Mouse (Mus musculus): ENCODE results near the gene Cldn15. TPM values are rescaled to one million over a fixed set of nuclear protein-coding genes. Genes with fewer than 3 reads are reported as not detected.
A peak's percentile ranks its signal among the peaks of the same experiment; 100 is the strongest.

Gene Cldn15
- polyA plus RNA-seq, 1 experiment from 2014 or later, result 10.5 TPM

- no peak for TF ChIP-seq CTCF (IDR thresholded peaks at IDR 0.05)
- no peak for TF ChIP-seq EP300 (IDR thresholded peaks at IDR 0.05)
- Histone ChIP-seq H3K4me2 (replicated peaks; ENCODE audit: low read depth, low read length) (no peak overlapping the region), H3K4me1 (ENCODE audit: insufficient read depth, low read depth, low read length) (no peaks in the 10 kb centered on the region), H3K4me3 (ENCODE audit: low read depth, low read length) (no peak overlapping the region), H3K36me3 (ENCODE audit: insufficient read depth, low read length) (no peaks in the 10 kb centered on the region), H3K9me3 (ENCODE audit: low read length) (no peaks in the 10 kb centered on the region), H3K27me3 (replicated peaks; ENCODE audit: insufficient read depth, low read length) (peaks cover 17% of the 10 kb centered on the region), H3K9ac (replicated peaks; ENCODE audit: low read depth) (no peak overlapping the region), H3K27ac (ENCODE audit: low read length) (no peak overlapping the region)
- ATAC-seq (no peak), DNase-seq (ENCODE audit: low spot score) (no peak)
- WGBS, result 45% methylated on average over 3 of the region's 3 CpGs
These were observed 57.9 kb downstream of the Cldn15 start for GRCm38 (mm10) chr5:137024318-137024717.

GRCm38 (mm10) chr5:137025132-137025531 is 58.7 kb downstream of the Cldn15 start:
- peak; percentile 58; the same call in 1 of the 2 replicates for ATAC-seq
- no peak overlapping the region for H3K9ac ChIP-seq (replicated peaks; ENCODE audit: low read depth)
- no peak for TF ChIP-seq EP300 (IDR thresholded peaks at IDR 0.05)
- peak; percentile 99 for TF ChIP-seq CTCF (IDR thresholded peaks at IDR 0.05)
- no peaks in the 10 kb centered on the region for H3K36me3 ChIP-seq (ENCODE audit: insufficient read depth, low read length)
- H3K27me3 ChIP-seq (replicated peaks; ENCODE audit: insufficient read depth, low read length), result peaks cover 25% of the 10 kb centered on the region
- WGBS, result 2% methylated on average over 23 of the region's 23 CpGs
- no peaks in the 10 kb centered on the region for H3K4me1 ChIP-seq (ENCODE audit: insufficient read depth, low read depth, low read length)
- peak; percentile 69 for DNase-seq (ENCODE audit: low spot score)
- H3K4me3 ChIP-seq (ENCODE audit: low read depth, low read length), result no peak overlapping the region
- H3K9me3 ChIP-seq (ENCODE audit: low read length), result no peaks in the 10 kb centered on the region
- no peak overlapping the region for H3K27ac ChIP-seq (ENCODE audit: low read length)
- no peak overlapping the region for H3K4me2 ChIP-seq (replicated peaks; ENCODE audit: low read depth, low read length)

MicroRNA genes within 50 kb of the gene (microRNA counts, 519-probe panel; counts per million panel counts)
- microRNA mmu-miR-702, result not detected

Small RNA genes within 50 kb of the gene (microRNA-seq; reads per million reads assigned to microRNA genes)
- gene Mir702, result 6.4 reads per million, percentile 17 among the genes with 10 or more reads in this experiment

Other genes with a start within 250 kb of the Cldn15 start
- 1.6 and 2.2 TPM in 2 replicates for gene Col26a1, start 83.4 kb upstream of the Cldn15 start, polyA plus RNA-seq (2015; fragmentation: Nextera tagmentation; extraction: Ambion mirVana)
- 41.9 and 53.5 TPM in 2 replicates for gene Ift22, start 58.5 kb upstream of the Cldn15 start, polyA plus RNA-seq (2015; fragmentation: Nextera tagmentation; extraction: Ambion mirVana)
- 318 and 358 TPM in 2 replicates for gene Fis1, start 13.3 kb upstream of the Cldn15 start, polyA plus RNA-seq (2015; fragmentation: Nextera tagmentation; extraction: Ambion mirVana)
- gene Plod3, start 20.4 kb downstream of the Cldn15 start, polyA plus RNA-seq (2015; fragmentation: Nextera tagmentation; extraction: Ambion mirVana), result 38.3 and 41.7 TPM in 2 replicates
- 80.8 and 83.9 TPM in 2 replicates for gene Znhit1, start 21.4 kb downstream of the Cldn15 start, polyA plus RNA-seq (2015; fragmentation: Nextera tagmentation; extraction: Ambion mirVana)
- 0.12 and 0.19 TPM in 2 replicates for gene Vgf, start 59.8 kb downstream of the Cldn15 start, polyA plus RNA-seq (2015; fragmentation: Nextera tagmentation; extraction: Ambion mirVana)
- 112 and 125 TPM in 2 replicates for gene Ap1s1, start 79.5 kb downstream of the Cldn15 start, polyA plus RNA-seq (2015; fragmentation: Nextera tagmentation; extraction: Ambion mirVana)
- 0.88 and 1.1 TPM in 2 replicates for gene Serpine1, start 105.7 kb downstream of the Cldn15 start, polyA plus RNA-seq (2015; fragmentation: Nextera tagmentation; extraction: Ambion mirVana)
- 13.4 and 16.4 TPM in 2 replicates for gene Trim56, start 149.6 kb downstream of the Cldn15 start, polyA plus RNA-seq (2015; fragmentation: Nextera tagmentation; extraction: Ambion mirVana)
- gene Muc3, start 182.7 kb downstream of the Cldn15 start, polyA plus RNA-seq (2015; fragmentation: Nextera tagmentation; extraction: Ambion mirVana), result not detected in 2 replicates
- gene Muc3a, start 245.8 kb downstream of the Cldn15 start, polyA plus RNA-seq (2015; fragmentation: Nextera tagmentation; extraction: Ambion mirVana), result not detected in 2 replicates